Mouse (Mus musculus) spleen, adult 18-20 months (tissue): ENCODE results near the gene Gbe1.

Source experiments
- DNase-seq, 2 experiments: peaks; one replicate each; pipeline ENCODE4 v3.0.0; 2022; ENCODE audit warnings: mixed read lengths in 2 of 2

The Gbe1 gene

DNA sequence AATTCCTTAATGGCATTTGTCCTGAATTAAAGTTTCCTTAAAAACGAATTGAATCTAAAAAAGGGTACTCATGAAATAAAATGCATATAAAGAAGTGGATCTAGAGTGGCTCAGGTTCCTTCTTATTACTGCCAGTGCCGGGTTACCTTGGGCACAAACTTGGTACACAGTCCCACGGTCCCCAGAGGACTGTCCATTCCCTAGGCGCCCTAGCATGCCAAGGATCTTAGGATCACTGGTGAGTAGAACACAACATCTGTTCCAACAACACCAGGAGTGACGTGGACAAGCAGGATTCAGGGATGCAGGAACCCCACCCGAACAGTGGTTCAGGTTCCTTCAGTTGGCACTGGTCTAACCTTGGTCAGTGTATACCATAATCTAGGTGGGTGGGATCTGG, 44.6 kb downstream of the Gbe1 start:
- no peak for DNase-seq

DNA sequence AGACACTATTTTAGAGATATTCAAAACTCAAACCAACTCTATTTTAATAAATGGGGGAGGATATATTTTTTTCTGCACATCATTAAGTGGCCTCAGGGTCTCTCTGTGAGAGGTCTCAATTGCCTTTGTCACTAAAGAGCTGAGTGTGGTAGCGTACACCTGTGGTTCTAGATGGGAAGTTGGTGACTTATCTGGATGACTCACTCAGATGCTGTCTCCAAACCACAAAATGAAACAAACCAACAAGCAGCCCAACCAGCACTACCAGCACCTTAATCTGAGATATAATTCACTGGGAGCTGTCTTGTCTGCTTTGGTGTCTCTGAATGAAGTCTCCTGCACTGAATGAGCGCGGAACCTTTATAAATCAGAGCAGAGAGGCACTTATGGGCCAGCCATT, 51.5 kb downstream of the Gbe1 start:
- DNase-seq = no peak

DNA sequence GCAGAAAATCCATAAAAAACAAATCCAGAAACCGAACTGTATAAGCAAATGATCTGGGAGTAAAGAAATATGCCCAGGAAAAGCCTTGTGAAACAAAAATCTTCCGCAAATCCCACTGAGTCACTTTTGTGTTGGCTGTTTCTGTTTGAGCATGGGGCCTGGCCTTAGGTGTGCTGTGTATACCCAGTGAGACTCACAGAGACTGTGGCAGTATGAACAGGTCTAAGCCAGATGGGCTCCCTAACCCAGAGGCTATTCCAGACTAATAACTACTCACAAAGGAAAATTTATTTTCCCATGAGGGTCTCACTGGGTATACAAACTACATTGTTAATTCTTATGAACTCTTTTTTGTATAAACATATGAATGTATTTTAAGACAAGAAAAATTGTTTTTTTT, 67.3 kb downstream of the Gbe1 start:
- no peak for DNase-seq

DNA sequence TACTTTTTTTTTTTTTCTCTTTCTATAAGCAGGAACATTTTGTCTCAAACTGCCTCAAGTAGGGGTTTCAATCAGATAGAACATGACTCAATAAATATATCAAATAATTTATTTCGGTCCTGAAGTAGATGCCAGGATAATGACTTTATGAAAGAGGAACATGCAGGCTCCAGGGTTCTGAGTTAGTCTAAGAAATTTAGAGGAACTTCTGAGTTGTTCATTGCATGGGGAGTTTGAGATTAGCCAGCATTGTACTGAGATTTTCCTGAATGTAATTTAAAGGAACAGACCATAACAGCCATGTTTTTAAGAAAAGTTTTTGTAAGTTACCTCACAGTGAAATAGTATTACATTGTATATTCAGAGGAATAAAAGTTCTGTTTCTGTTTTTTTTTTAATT, 71.7 kb downstream of the Gbe1 start:
- no peak for DNase-seq

DNA sequence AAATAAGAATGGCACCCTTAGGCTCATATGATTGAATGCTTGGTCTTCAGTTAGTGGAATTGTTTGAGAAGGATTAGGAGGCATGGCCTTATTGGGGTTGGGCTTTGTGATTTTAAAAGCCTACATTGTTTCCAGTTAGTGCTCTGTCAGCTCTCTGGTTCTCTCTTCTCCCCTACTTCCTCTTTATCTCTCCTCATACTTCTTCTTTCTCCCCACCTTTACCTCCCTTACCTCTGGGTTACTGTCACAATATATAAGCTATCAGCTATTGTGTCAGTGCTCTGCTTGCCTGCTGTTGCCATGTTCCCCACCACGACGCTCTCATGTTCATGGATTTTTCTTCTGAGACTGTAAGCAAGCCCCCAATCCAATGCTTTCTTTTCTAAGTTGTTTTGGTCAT, 73.6 kb downstream of the Gbe1 start:
- no peak for DNase-seq

DNA sequence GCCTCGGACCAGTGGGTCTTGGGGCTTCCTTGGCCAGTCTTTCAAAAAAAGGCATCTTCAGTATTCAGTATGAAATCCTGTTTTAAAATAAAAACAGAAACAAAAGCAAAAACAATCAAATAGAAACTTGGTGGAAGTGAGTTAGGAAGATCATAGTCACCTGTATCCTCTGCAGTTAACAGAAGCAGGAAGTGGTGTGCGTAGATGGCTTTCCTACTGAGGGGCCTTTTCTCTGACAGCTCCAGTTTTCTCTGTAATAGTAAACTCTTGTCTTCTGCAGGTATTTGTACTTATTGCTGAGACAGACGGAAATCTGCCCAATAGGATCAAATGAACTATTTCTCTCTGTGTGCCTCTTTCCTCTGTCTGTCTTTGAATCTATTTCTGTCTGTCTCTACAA, 81.5 kb downstream of the Gbe1 start:
- DNase-seq = no peak

DNA sequence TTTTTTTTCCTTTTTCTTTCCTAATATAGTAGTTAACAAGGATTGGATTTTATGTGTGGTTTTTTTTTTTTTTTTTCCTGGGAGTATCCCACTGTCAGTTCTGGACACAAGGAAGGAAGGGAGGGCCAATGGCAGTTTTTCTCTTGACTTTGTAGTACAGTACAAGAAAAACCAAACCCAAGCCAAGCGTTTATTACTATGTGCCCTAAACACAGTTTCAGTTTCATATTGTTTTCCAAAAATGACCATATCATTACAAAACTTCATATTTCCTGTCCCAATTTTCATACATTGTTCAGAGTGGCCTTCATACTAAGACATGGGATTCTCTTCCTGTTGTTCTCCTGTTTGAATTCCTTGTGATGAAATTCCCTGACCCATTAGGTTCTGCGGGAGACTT, 94.0 kb downstream of the Gbe1 start:
- DNase-seq = no peak

DNA sequence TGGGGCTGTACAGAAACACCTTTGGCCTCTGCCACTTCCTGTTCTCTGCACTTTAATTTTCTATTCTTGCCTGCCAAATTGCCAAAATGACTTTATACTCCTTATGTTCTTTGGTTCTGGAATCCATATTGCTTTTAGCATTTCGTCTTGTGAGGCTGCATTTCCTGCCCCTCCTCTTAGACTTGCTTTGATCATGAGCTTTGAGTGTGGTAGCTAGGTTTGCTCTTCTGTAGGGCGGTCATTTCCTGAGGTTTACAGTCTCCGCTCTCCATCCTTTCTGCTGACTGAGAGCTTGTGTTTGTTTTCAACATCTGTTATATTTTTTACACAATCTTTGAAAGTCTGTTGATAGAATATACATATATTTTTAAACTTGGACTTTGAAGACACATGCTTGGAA, 107.3 kb downstream of the Gbe1 start:
- no peak for DNase-seq

DNA sequence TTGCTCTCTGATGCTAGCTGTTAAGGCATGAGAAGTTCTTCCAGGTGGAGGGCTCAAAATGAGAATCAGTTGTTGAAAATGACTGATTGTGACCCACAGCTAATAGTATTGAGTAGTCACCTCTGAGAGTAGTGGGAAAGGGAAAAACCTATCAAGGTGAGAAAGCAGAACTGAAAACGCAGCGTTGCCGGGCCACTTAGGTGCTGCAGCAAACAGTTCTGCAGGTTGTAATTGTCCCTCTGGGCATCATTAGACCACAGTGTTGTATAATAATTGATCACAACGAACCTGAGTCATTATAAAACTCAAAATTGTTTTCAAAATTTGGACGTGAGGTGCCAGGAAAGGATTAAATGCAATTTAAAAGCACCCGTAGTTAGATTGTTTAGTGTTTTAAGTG, 135.8 kb downstream of the Gbe1 start:
- DNase-seq = peak in 1 of 2 experiments; percentile 2

DNA sequence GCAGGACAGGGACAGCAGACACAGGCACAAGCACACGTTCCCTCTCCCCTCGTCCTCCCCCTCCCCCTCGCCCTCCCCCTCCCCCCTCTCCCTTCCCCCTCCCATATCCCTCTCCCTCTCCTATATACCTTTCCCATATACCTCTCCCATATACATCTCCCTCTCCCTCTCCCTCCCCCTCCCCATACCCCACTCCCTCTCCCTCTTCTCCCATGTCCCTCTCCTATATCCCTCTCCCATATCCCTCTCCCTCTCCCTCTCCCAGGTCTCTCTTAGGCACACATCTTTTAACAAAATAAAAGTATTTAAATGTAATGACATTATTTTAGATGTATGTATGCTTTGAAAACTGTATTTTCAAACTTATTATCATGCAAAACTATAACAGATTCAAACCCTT, 161.8 kb downstream of the Gbe1 start:
- DNase-seq = no peak

DNA sequence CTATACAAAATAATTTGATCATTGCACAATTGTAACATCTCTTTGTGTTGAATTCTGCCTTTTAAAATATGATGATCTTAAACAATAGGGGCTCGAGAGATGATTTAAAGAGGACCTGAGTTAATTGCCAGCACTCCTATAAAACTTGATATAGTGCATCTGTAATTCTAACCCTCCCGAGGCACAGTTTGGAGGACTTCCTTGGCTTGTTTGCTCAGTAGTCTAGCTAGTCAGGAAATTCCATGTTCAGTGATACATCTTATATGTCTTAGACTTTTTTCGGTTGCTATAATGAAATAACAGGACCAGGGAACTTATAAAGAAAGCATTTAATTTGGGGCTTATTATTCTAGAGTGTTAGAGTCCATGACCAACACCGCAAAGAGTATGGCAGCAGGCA, 162.4 kb downstream of the Gbe1 start:
- no peak for DNase-seq

DNA sequence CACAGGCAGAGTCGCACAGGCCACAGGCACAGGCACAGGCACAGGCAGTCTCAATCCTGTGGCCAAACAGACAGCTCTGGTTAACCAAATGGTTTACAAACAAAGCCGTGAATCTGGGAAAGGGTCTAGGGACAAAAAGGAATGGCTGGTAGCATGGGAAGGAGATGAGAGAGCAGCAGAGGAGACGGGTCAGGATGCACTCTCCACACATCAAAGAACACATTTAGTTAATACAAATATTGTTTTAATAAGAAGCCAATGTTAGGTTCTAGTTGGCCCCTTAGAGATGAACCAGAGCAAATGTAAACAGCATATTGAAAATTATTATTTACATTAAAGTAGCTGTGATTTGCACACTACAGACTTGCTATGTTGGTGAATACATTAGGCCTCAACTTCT, 166.7 kb downstream of the Gbe1 start:
- no peak for DNase-seq

DNA sequence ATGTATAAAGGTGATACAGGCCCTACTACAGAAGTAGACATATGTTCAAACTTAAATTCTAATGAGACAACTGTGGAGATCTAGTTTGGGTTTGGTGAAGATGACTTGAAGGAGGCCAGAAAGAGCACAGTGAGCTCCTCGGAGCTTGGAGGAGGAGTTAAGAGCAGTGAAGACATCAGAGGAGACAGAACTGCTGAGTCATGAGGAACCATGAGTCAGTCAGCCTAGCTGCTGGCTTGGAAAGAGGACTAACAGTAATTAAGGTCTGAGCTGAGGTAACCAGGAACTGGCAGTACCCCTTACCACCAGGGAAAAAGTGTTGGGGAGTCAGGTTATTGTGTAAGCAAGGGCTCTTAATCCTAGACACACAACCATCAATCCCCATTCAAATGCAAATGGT, 192.7 kb downstream of the Gbe1 start:
- DNase-seq = no peak

DNA sequence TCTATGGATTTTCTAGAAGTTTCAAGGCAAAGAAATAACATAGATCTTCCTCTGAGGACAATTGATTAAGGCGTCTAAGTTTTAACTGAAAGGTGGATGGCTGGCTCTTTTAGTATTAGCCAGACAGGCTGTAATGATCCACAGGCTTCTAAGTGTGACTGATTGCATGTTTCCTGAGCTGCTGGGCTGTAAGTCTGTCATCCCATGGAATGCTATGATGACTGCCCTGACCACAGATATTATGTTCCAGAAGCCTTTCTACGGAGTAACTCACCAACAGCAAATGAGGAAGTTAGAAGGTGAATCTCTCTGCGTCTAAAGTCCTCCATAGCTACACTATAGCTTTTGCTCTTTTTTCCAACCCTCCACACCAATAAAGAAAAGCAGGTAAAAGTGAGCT, 197.2 kb downstream of the Gbe1 start:
- DNase-seq = no peak

DNA sequence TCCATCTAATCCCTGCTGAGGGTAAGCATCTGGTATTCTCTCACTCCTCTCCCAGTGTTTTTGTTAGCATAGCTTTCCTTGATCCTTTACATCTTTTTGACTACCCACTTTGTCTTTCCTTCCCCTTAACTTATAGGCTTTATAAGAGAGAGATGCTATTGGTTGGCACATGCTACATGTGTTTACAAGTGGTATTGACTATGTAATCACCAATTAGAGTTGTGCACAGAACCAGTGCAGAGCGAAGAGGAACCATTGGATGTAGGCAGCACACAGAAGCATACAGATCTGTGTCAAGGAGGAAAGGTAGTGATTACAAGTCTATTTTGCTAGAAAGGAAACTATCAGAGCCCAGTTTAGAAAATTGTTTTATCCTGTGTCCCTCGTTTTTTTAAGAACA, 209.1 kb downstream of the Gbe1 start:
- DNase-seq = no peak

DNA sequence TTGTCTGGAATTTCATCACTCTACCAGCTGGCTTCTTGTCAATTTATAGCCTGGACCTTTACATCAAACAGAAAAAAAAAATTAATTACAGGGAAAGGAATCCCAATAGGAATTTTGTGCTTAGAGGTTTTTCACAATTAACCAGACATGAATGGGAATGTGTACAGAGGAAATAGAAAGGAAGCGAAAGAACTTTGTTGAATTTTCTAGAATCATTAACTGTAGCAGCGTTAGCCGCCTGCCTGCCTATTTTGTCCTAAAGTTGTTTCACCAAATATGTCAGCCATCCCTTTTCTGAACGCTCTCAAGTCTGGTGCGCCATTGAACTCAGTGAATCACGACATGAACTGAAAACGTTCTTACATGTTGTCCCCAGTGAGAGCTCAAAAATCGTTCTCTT, 209.8 kb downstream of the Gbe1 start:
- no peak for DNase-seq

DNA sequence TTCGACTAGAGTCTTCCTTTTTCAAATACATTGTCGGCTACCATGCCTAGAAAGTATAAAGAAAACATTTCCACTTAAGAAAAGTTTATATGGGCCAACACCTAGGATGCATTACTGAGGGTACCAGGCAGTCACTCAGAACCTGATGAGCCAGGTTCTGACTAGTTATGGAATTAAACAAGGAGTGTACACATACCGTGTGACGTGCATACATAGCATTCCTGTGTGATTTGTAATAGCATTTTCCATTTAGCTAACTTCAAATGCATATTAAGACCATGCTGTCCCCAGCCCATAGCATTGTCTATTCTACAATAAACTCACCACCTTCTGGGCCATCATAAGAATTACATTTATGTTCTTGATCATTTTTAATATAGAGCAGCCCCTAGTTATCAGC, 210.5 kb downstream of the Gbe1 start:
- no peak for DNase-seq

DNA sequence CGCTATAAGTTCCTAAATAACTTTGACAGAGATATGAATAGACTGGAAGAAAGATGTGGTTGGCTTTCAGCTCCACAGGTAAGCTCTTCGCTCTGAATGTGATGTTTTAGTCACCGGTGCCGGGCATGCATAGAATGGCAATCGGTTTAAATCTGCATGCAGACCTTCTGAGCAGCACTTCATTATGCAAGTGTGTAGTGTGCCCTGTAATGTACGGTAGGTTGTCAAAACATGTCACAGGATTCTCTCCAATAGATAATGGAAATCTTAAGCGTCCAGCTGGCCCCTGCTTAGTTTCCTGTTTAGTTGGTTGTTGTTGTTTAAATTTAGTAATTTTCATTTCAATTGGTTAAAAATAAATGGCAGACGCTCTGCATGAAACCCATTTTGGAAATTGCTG, 213.5 kb downstream of the Gbe1 start:
- DNase-seq = no peak

DNA sequence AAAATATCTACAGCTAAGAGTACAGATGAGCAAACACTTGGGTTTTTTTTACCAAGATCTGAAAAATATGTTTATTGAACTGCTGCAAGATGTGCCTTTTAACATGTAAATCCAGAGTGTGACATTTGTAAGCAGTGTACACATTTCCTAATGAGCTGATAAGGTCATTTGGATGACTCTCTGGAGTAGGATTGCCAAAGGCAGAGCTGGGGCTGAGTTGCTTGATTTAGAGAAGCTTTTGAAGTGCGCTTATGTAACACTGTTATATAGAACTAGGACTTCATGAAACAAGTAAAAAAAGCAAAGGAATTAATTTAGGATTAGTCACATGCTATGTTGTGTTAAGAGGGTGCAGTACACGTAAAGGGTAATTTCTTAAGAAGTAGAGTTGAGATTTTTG, 221.5 kb downstream of the Gbe1 start:
- no peak for DNase-seq

DNA sequence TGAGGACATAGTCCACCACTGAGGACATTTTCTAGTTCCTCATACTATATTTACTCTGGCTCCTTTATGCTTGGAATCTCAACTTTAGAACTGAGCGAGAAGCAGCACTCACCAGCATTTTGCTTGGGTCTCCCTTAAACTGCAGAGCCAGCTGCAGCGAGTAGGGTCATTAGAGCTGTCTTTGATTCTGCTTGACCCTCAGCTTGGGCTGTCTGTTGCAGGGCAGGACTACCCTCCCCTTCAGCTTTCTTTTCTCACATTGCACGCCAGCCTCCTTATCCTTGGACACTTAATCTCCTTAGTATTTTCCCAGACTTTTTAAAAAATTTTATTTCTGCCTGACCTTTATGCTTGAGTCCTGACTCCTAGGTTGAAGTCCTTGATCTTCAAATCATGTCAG, 237.1 kb downstream of the Gbe1 start:
- no peak for DNase-seq

DNA sequence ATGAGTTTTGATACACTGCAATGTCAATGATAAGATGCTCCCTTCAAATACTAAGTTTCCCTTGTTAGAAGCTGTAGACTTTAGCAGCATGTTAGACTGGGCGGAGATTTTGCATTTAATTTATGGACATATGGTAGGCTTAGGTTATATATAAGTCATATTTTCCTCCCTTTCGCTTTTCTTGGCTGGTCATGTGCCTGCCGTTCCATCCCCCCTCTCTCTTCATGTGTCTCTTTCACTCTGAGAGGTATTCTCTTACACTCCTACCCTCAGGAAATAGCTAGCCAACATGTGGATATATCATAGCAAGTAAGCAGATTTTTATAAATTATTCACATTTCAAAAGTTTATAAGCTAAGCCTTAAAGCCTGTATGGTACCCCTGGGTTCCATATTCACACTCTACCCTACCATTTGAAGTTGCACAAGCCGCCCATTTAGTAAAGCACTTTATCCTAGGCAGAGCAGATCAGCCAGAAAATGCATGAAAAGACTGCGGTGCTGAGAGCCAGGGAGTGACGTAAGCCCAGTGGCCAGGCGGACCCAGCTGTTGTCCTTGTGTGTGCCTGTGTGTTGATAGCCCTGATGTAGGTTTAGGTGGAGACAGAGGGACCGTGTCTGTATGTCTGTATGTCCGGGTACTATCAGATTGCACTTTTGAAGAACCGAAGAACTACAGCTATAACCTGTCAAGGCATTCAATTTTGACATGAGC, 248.0 kb downstream of the Gbe1 start:
- DNase-seq = no peak

DNA sequence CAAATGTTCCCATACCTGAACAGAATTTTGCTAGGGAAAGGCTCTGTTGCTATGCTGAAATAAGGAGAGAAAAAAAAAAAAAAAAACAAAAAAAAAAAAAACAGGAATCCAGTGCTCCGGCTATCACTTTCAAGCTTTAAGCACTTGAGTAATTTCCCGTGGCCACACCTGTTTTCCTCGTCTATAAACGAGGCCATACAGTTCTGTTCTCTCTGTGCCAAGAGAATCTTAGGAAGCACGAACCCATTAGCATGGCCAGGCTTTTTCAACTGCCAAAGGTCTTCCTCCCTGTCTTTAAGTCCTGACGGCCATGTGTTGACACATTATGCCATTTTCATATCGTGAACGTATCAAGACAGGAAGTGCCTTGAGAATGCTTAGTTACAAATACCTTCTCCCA, 248.8 kb downstream of the Gbe1 start:
- no peak for DNase-seq

DNA sequence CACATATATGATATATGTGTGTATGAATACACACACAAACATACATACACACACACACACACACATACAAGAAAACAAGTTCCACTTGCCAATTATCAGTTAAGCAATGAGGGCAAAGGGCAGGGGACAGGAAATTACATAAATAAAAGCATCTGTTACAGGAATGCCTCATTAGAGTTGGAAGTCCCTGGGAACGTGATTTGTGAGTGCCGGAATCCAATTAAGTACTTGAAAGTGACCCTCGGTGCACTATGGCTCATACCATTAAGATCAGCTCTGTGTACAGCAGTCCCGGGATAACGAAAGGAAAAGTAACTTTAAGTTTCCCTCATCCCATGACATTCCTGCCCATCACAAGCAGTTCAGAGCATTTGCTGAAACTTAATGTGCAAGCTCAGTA, 249.7 kb downstream of the Gbe1 start:
- no peak for DNase-seq

DNA sequence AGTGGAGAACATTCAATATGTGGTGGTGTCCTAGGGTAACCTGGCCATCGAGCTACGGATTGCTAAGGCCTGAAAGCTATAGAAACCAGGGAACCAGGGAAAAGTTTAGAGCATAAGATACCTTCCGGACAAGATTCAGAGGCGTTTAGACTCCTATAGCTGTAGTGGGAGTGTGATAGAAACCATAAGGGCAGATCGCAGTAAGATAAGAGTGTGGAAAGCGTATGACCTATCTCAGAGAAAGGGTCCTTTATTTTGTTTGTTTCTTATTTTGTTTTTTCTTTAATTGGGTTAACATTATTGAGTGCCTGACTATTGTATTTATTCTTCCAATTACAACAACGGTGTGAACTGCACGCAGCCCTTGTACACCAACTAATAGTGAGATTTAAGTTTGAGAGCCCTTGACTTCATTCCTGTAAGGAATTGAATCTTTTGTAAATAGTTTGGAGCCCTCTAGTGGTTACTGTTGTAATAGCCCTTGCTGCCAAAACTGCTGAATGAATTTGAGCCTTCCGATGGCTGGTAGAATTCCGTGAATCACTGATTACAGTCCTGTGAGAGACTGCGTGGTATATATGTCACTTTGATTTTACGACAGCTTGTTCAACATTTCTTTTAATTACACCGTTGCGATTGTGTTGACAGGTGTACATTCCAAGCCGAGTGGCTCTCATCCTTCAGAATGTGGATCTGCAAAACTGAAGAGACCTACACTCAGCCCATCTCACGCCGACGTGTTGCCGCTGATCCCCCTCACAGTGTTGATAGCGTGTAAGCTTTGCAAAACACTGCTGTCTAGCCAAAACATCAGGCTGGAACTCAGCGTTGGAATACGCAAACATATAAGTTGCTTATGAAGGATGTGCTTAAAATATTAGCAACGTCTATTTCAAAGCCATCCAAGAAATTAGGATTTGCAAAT, 254.9 kb downstream of the Gbe1 start:
- DNase-seq = peak in 1 of 2 experiments; percentile 6

DNA sequence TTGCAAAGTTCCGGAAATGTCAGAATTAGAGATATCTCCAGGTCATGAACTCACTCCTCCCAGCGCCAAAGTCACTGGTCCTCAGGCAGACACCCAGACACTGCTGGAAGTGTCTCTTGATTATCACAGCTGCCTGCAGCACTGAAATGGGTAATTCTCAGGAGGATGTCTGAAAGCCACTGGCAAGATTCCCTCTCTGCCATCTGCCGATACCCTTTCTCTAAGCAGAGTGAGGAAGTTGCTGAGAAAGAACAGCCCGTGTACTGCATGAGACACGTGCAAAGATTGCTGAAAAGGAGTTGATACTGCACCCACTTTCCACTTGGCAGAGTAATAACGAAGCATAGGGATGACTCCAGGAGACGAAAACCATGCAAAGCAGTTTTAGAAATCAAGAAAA, 272.2 kb downstream of the Gbe1 start:
- DNase-seq = no peak
